Mouse (Mus musculus): Measurements from ENCODE around the gene Med29. TPM values are rescaled to one million over a fixed set of nuclear protein-coding genes. Genes with fewer than 3 reads are reported as not detected.
"Not testable (repeated sequence)": the region's sequence is repeated elsewhere in the genome, so short reads cannot be mapped to it uniquely, and the experiment has no call there.

The Med29 gene
- polyA plus RNA-seq, 1 experiment from 2014 or later, result 57.7 TPM

DNA sequence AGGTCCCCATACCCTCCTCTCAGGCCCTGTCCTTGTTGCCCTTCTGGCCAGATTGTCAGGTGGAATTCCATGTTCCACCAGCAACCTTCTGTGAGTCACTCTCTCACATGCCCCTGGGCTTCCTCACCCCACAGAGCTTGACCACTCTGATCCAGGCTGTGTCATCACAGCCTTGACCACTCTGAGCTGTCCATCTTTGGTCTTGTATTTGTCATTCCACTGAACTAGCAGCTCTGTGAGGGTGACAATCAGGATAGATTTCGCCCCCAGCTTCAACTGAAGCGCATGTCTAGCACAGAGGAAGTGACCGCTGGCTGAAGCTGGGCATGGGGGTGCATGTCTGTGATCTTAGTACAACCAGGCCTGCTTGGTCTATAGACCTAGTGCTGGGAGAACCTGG lies 2.2 kb downstream of the Med29 start:
- 92% methylated on average over 3 of the region's 3 CpGs for WGBS

DNA sequence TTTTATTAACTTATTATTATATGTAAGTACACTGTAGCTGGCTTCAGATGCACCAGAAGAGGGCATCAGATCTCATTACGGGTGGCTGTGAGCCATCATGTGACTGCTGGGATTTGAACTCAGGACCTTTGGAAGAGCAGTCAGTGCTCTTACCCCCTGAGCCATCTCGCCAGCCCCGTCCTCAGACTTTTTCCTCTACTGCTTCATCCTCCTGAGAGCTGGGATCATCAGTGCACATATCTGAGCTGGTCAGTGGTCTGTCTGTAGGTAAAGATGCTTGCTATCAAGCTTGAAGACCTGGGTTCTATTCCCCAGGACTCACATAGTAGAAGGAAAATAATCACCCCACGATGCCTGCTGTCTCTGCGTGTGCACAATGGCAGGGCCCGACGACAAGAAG lies 5.1 kb downstream of the Med29 start:
- WGBS, result 87% methylated on average over 7 of the region's 7 CpGs
- peaks cover 54% of the 10 kb centered on the region for H3K36me3 ChIP-seq

More for the DNA sequence above, 2.2 kb downstream of the Med29 start:
- H3K27ac ChIP-seq, result no peak overlapping the region
- H3K9me3 ChIP-seq (replicated peaks), result no peaks in the 10 kb centered on the region
- peaks cover 30% of the 10 kb centered on the region for H3K4me1 ChIP-seq
- H3K36me3 ChIP-seq, result peaks cover 59% of the 10 kb centered on the region
- no peak overlapping the region for H3K4me2 ChIP-seq
- no peaks in the 10 kb centered on the region for H3K27me3 ChIP-seq
- no peak overlapping the region for H3K9ac ChIP-seq
- no peak for ATAC-seq (replicated peaks; ENCODE audit: low FRiP score)
- H3K4me3 ChIP-seq (replicated peaks), result no peak overlapping the region

DNA sequence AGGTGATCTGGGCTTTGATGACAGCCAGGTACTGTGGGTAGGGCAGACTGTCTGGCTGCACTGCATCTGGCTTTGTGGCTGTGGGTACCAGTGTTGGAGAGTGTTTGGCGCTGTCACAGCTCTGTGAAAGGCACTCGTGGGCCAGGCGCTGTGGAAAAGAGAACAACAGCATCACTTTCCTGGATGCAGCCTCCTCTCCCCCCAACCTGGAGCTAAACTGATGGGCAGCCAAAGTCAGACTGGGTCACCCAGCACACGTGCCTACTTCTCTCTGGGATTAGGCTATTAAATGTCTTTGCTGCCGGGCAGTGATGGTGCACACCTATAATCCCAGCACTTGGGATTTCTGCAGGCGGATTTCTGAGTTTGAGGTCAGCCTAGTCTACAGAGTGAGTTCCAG lies 5.6 kb downstream of the Med29 start:
- peaks cover 37% of the 10 kb centered on the region for H3K4me1 ChIP-seq
- not testable (repeated sequence) for H3K9ac ChIP-seq; H3K9me3 ChIP-seq (replicated peaks); H3K4me2 ChIP-seq; ATAC-seq (replicated peaks; ENCODE audit: low FRiP score); H3K27me3 ChIP-seq; H3K27ac ChIP-seq; H3K4me3 ChIP-seq (replicated peaks)
- WGBS, result 78% methylated on average over 6 of the region's 6 CpGs
- H3K36me3 ChIP-seq, result peaks cover 54% of the 10 kb centered on the region

More for the DNA sequence above, 5.1 kb downstream of the Med29 start:
- H3K27ac ChIP-seq; H3K4me2 ChIP-seq; H3K27me3 ChIP-seq; H3K9ac ChIP-seq; H3K9me3 ChIP-seq (replicated peaks); H3K4me3 ChIP-seq (replicated peaks); ATAC-seq (replicated peaks; ENCODE audit: low FRiP score): not testable (repeated sequence)
- H3K4me1 ChIP-seq, result peaks cover 33% of the 10 kb centered on the region

DNA sequence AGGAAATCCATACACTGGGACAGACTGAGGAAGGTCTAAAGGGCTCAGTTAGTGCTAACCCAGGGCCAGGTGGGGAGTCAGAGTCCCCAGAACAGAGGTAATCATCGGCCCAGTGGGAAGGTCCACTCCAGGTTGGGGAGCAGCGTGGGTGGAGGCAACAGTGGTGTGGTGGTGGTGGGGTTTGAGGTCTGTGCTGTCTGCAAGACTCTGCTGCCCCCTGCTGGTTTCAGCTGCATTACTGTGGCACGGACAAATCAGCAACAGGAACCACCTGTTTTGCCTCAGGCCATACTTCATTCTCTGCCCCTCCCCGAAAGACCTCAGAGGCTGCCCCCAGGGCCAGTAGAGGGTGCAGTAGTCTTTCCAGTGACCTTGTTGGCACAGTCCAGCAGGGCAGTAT lies 6.0 kb downstream of the Med29 start:
- ATAC-seq (replicated peaks; ENCODE audit: low FRiP score), result peak; percentile 59
- H3K36me3 ChIP-seq, result peaks cover 54% of the 10 kb centered on the region
- H3K4me3 ChIP-seq (replicated peaks), result no peak overlapping the region
- no peaks in the 10 kb centered on the region for H3K9me3 ChIP-seq (replicated peaks)
- no peak overlapping the region for H3K9ac ChIP-seq
- 6% methylated on average over 4 of the region's 4 CpGs for WGBS
- H3K27me3 ChIP-seq, result no peaks in the 10 kb centered on the region
- H3K4me2 ChIP-seq, result no peak overlapping the region
- H3K4me1 ChIP-seq, result peaks cover 37% of the 10 kb centered on the region
- H3K27ac ChIP-seq, result 0 out of 2 replicates have a peak overlapping the region, but pooled peaks have one; percentile 38

DNA sequence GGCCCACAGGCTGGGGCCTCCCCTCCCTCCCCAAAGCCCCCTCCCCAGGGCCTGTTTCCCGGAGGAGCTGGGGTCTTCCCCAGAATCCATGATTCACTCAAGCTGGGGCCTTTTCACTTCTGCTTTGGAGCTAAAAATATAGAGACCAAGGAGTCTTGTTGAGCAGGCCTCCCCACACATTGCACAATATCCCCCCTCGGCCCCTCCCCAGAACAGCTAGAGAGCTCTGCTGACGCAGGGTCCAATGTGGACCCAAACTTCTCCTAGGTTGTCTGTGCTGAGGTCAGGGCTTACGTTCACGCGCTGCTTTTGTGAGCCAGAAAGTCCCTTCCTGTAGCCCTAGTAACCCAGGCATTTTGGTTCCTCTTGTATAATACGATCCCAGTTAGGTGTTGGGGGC lies 6.5 kb downstream of the Med29 start:
- Histone ChIP-seq H3K4me1 (peaks cover 37% of the 10 kb centered on the region), H3K9me3 (replicated peaks) (no peaks in the 10 kb centered on the region), H3K4me2 (no peak overlapping the region), H3K27me3 (no peaks in the 10 kb centered on the region), H3K27ac (0 out of 2 replicates have a peak overlapping the region, but pooled peaks have one; percentile 38), H3K36me3 (peaks cover 54% of the 10 kb centered on the region), H3K4me3 (replicated peaks) (no peak overlapping the region), H3K9ac (no peak overlapping the region)
- 84% methylated on average over 7 of the region's 7 CpGs for WGBS
- no peak for ATAC-seq (replicated peaks; ENCODE audit: low FRiP score)

DNA sequence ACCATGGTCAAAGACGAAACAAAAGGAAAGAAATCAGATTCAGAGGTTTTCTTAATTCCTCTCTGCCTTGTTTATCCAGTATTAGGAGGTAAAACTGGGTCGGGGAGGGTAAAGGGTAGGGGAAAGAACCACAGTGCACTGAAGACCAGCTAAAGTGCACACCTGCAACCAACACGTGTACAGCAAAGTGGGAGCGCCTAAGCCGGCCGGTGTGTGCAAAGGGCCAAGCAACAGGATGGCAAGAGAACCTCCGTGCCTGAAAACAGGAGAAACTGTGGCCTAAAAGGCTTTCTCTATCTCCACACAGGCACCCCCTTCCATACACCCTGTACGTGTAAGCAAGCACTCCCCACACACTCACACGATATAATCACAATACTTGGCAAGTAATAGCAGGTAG lies 7.3 kb downstream of the Med29 start:
- Histone ChIP-seq H3K9me3 (replicated peaks) (no peaks in the 10 kb centered on the region), H3K36me3 (peaks cover 47% of the 10 kb centered on the region), H3K27me3 (no peaks in the 10 kb centered on the region), H3K4me3 (replicated peaks) (no peak overlapping the region), H3K9ac (no peak overlapping the region), H3K4me1 (peaks cover 44% of the 10 kb centered on the region), H3K4me2 (no peak overlapping the region), H3K27ac (no peak overlapping the region)
- ATAC-seq (replicated peaks; ENCODE audit: low FRiP score), result no peak
- 90% methylated on average over 9 of the region's 9 CpGs for WGBS

DNA sequence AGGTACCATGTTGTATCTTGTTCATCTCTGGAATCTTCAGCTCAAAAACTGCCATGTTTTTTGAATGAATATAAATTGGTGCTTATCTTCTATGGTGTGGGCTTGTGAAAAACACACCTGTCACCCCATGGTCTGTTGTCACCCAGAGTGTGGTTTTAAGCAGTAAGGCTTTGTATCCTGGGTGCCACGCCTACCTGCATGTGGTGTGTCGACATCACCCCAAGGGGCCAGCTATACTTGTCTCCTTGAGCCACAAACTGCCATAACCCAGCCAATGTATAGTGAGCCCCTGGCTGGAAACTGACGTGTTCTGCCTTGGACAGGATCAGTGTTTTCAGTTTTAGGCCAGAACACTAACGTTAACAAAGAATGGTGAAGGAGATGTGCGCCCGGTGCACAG lies 8.3 kb downstream of the Med29 start:
- H3K4me3 ChIP-seq (replicated peaks), result no peak overlapping the region
- ATAC-seq (replicated peaks; ENCODE audit: low FRiP score), result no peak
- H3K9me3 ChIP-seq (replicated peaks), result no peaks in the 10 kb centered on the region
- no peak overlapping the region for H3K27ac ChIP-seq
- 84% methylated on average over 6 of the region's 6 CpGs for WGBS
- H3K4me2 ChIP-seq, result no peak overlapping the region
- peaks cover 37% of the 10 kb centered on the region for H3K36me3 ChIP-seq
- no peak overlapping the region for H3K9ac ChIP-seq
- H3K4me1 ChIP-seq, result peaks cover 54% of the 10 kb centered on the region
- H3K27me3 ChIP-seq, result no peaks in the 10 kb centered on the region

DNA sequence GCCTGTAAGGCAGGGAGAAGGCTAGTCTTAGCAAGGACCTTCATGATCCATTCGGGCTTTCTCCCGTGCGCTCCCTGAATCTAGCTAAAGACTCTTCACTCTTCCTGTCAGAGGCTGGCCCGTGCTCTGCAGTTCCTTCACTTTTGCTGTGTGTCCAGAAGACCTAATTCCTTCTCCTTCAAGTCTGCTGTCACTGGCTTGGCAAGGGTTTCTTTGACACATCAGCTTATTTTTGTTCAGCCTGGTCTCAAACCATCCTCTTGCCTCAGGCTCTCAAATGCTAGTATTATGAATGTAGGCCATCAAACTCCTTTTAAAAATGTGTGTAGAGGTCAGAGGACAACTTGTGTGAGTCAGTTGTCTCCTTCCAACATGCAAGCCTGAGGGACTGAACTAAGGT lies 8.9 kb downstream of the Med29 start:
- 75% methylated on average over 4 of the region's 4 CpGs for WGBS
- H3K9me3 ChIP-seq (replicated peaks), result no peaks in the 10 kb centered on the region
- H3K27ac ChIP-seq, result peak overlapping the region; percentile 100
- peaks cover 32% of the 10 kb centered on the region for H3K36me3 ChIP-seq
- H3K27me3 ChIP-seq, result no peaks in the 10 kb centered on the region
- H3K4me3 ChIP-seq (replicated peaks), result no peak overlapping the region
- H3K9ac ChIP-seq, result no peak overlapping the region
- H3K4me1 ChIP-seq, result peaks cover 55% of the 10 kb centered on the region
- no peak overlapping the region for H3K4me2 ChIP-seq
- no peak for ATAC-seq (replicated peaks; ENCODE audit: low FRiP score)

DNA sequence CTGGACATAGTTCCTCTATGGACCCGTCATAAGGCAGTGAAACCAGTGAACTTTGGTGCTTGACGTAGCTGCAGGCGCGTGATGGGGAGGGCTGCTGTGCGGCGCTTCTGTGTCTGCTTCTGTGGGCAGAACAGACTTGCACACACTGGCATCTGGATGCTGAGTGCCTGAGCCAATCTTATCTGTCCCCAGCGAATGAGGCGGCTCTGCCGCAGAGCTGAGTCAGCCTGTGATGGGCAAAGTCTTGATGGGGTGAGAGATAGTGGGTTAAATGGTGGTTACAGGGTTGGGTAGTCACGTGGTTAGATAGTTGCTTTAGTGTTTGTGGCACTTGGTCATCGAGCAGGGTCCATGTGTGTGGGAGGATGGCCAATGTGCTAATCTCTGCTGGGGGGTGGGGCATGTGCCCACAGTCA lies 9.5 kb downstream of the Med29 start:
- H3K9me3 ChIP-seq (replicated peaks), result no peaks in the 10 kb centered on the region
- 44% methylated on average over 11 of the region's 11 CpGs for WGBS
- no peak for ATAC-seq (replicated peaks; ENCODE audit: low FRiP score)
- peak overlapping the region; percentile 70 for H3K4me2 ChIP-seq
- peaks cover 61% of the 10 kb centered on the region for H3K4me1 ChIP-seq
- peak overlapping the region; percentile 100 for H3K27ac ChIP-seq
- H3K9ac ChIP-seq, result no peak overlapping the region
- peaks cover 26% of the 10 kb centered on the region for H3K36me3 ChIP-seq
- H3K4me3 ChIP-seq (replicated peaks), result peak overlapping the region; percentile 39
- no peaks in the 10 kb centered on the region for H3K27me3 ChIP-seq

DNA sequence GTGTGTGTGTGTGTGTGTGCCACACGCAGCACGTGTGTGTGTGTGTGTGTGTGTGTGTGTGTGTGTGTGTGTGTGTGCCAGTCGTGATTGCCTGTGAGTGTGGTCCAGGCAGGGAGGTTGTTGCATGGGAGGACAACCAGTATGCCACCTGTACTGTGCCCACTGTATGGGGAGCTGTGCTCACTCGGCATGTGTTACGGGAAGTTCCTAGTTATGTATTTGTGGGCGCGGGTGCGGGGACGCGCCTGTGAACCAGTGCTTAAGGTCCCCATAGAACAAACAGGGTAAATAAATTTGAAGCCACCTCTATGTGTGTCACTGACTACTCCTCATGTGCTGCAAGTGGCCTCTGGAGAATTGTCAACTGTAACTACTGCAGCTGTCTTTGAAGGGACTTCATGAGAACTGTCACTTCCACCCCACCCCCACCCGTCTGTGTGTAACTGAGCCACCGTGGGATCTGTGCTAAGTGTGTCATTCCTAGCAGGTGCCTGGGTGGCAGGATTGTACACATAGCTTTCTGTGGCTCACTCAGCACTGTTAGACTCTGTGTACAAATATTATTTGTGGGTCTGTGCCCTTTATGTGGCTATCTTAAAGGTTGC lies 10.1 kb downstream of the Med29 start:
- WGBS, result 40% methylated on average over 10 of the region's 12 CpGs
- peak overlapping the region; percentile 100 for H3K27ac ChIP-seq
- peak overlapping the region; percentile 70 for H3K4me2 ChIP-seq
- peak overlapping the region; percentile 39 for H3K4me3 ChIP-seq (replicated peaks)
- 0 out of 2 replicates have a peak overlapping the region, but pooled peaks have one; percentile 5 for H3K9ac ChIP-seq
- no peaks in the 10 kb centered on the region for H3K27me3 ChIP-seq
- peak; percentile 13; the same call in 1 of the 2 replicates for ATAC-seq (replicated peaks; ENCODE audit: low FRiP score)
- H3K36me3 ChIP-seq, result peaks cover 23% of the 10 kb centered on the region
- H3K9me3 ChIP-seq (replicated peaks), result no peaks in the 10 kb centered on the region
- H3K4me1 ChIP-seq, result peaks cover 67% of the 10 kb centered on the region

DNA sequence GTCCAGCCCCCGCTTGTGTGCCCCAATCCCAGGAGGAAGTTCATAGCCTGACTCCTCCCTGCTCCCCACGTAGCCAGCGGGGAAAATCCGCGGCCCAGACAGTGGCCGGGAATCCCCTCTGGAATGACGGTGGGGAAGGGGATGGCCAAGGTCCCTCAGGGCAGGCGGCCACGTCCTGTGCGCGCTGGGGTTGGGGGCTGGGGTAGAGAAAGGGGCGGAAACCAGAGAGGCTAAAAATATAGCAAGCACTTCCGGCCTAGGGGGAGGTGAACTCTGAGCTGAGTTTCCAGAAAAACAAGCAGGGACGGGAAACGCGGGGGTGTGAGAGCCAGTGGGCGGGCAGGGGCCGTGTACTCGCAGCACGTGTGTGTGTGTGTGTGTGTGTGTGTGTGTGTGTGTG lies 10.6 kb downstream of the Med29 start:
- H3K27ac ChIP-seq, result peak overlapping the region; percentile 100

DNA sequence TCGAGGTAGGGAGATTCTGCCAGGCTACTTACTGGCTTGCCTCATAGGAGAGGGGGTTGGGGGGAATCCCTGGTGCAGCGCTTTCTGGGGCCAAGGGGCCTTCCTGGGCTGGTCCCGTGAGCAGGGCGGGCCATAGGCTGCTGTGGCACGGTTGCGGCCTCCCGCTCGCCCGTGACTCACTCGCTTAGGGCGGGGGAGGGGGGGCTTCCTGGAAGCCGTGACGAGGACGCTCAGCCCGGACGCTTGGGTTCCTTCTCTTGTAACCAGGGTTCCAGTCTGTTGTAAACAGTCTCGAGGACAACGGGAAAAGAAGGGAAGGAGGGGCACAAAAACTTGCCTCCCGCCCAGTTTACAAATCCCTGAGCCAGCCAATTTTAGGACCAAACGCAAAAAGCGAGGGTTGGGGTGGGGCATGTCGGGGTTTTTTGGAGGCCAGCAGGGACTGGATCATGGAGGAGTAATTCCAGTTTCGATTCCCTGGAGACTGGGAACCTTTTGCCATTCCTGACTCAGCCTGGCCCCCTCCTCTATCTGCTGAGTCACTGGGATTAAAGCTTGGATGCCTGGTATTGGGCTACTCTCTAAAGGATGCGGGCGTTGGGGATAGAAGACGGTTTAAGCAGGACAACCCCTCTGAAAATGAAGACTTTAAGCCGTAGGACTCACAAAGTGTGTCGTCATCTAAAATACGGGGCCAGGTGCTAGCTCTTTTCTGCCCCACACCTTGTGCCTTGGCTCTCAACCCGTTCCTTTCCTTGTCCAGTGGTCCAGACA lies 11.3 kb downstream of the Med29 start:
- H3K9ac ChIP-seq, result peak overlapping the region; percentile 48
- H3K4me3 ChIP-seq (replicated peaks), result peak overlapping the region; percentile 39
- H3K27ac ChIP-seq, result peak overlapping the region; percentile 100
- peaks cover 17% of the 10 kb centered on the region; the same call in 1 of the 2 replicates for H3K36me3 ChIP-seq
- peak overlapping the region; percentile 70 for H3K4me2 ChIP-seq
- H3K9me3 ChIP-seq (replicated peaks), result no peaks in the 10 kb centered on the region
- no peak; the same call in 1 of the 2 replicates for ATAC-seq (replicated peaks; ENCODE audit: low FRiP score)
- WGBS, result 5% methylated on average over 30 of the region's 30 CpGs
- peaks cover 76% of the 10 kb centered on the region for H3K4me1 ChIP-seq
- H3K27me3 ChIP-seq, result no peaks in the 10 kb centered on the region

More for the DNA sequence above, 10.6 kb downstream of the Med29 start:
- peak; percentile 73 for ATAC-seq (replicated peaks; ENCODE audit: low FRiP score)
- Histone ChIP-seq H3K36me3 (peaks cover 19% of the 10 kb centered on the region; the same call in 1 of the 2 replicates), H3K9me3 (replicated peaks) (no peaks in the 10 kb centered on the region), H3K9ac (peak overlapping the region; percentile 48), H3K4me2 (peak overlapping the region; percentile 70), H3K4me3 (replicated peaks) (peak overlapping the region; percentile 39), H3K4me1 (peaks cover 72% of the 10 kb centered on the region), H3K27me3 (no peaks in the 10 kb centered on the region)
- WGBS, result 1% methylated on average over 20 of the region's 20 CpGs

All from kidney, embryonic 15.5 days (tissue).